Mouse (Mus musculus): ENCODE data around the gene Faap20.

GRCm38 (mm10) chr4:155222841-155223593, 26.6 kb upstream of the Faap20 start:
- TF ChIP-seq CTCF (IDR thresholded peaks at IDR 0.05; ENCODE audit: low read depth) (peak; percentile 33), EP300 (IDR thresholded peaks at IDR 0.05; ENCODE audit: low read depth) (no peak)
